Mouse (Mus musculus): ENCODE measurements at regions not wholly inside any gene's neighbourhood (a gene's known extent, or its start where the extent isn't known, plus 50 kb on each side); places are given as distances from the start of the nearest gene placed in this dataset.

GRCm38 (mm10) chr10:25029387-25029915, 102.2 kb upstream of the Arg1 start:
- Histone ChIP-seq H3K36me3 (no peaks in the 10 kb centered on the region), H3K9me3 (0 out of 2 replicates have a peak, but pooled peaks cover 8% of the 10 kb centered on the region), H3K27ac (replicated peaks) (no peak overlapping the region), H3K4me2 (no peak overlapping the region), H3K4me3 (no peak overlapping the region), H3K4me1 (no peaks in the 10 kb centered on the region), H3K27me3 (replicated peaks) (no peaks in the 10 kb centered on the region), H3K9ac (no peak overlapping the region)
- ATAC-seq (ENCODE audit: extremely low read depth, insufficient number of reproducible peaks, low FRiP score, low TSS enrichment) = no peak
- WGBS = 66% methylated on average over 6 of the region's 6 CpGs

- peak overlapping the region; percentile 46; the same call in 1 of the 2 replicates for H3K27ac ChIP-seq (replicated peaks)
- H3K4me1 ChIP-seq = peaks cover 13% of the 10 kb centered on the region
- ATAC-seq (ENCODE audit: extremely low read depth, insufficient number of reproducible peaks, low FRiP score, low TSS enrichment) = no peak
- no peak overlapping the region for H3K4me3 ChIP-seq
- H3K27me3 ChIP-seq (replicated peaks) = no peaks in the 10 kb centered on the region
- no peak overlapping the region for H3K9ac ChIP-seq
- H3K4me2 ChIP-seq = no peak overlapping the region
- 43% methylated on average over 7 of the region's 7 CpGs for WGBS
- no peaks in the 10 kb centered on the region for H3K36me3 ChIP-seq
- 0 out of 2 replicates have a peak, but pooled peaks cover 8% of the 10 kb centered on the region for H3K9me3 ChIP-seq
Observed at GRCm38 (mm10) chr10:25023601-25024157, 96.4 kb upstream of the Arg1 start.

- no peak overlapping the region for H3K4me3 ChIP-seq
- no peak overlapping the region for H3K4me2 ChIP-seq
- no peak overlapping the region for H3K9ac ChIP-seq
- H3K4me1 ChIP-seq = peaks cover 13% of the 10 kb centered on the region
- H3K9me3 ChIP-seq = 0 out of 2 replicates have a peak, but pooled peaks cover 6% of the 10 kb centered on the region
- H3K27ac ChIP-seq (replicated peaks) = 0 out of 2 replicates have a peak overlapping the region, but pooled peaks have one; percentile 15
- H3K36me3 ChIP-seq = no peaks in the 10 kb centered on the region
- ATAC-seq (ENCODE audit: extremely low read depth, insufficient number of reproducible peaks, low FRiP score, low TSS enrichment) = no peak
- no peaks in the 10 kb centered on the region for H3K27me3 ChIP-seq (replicated peaks)
- WGBS = 88% methylated on average over 4 of the region's 4 CpGs
Observed at GRCm38 (mm10) chr10:25023044-25023540, 95.8 kb upstream of the Arg1 start.

GRCm38 (mm10) chr10:25018946-25019345, 91.7 kb upstream of the Arg1 start:
- no peak overlapping the region for H3K4me3 ChIP-seq
- H3K36me3 ChIP-seq = no peaks in the 10 kb centered on the region
- H3K4me2 ChIP-seq = no peak overlapping the region
- WGBS = 67% methylated on average over 2 of the region's 2 CpGs
- peaks cover 9% of the 10 kb centered on the region for H3K4me1 ChIP-seq
- no peaks in the 10 kb centered on the region for H3K9me3 ChIP-seq
- H3K9ac ChIP-seq = no peak overlapping the region
- no peaks in the 10 kb centered on the region for H3K27me3 ChIP-seq (replicated peaks)
- no peak overlapping the region for H3K27ac ChIP-seq (replicated peaks)
- no peak for ATAC-seq (ENCODE audit: extremely low read depth, insufficient number of reproducible peaks, low FRiP score, low TSS enrichment)

- Histone ChIP-seq H3K4me1 (no peaks in the 10 kb centered on the region), H3K27me3 (replicated peaks) (no peaks in the 10 kb centered on the region), H3K9me3 (no peaks in the 10 kb centered on the region), H3K27ac (replicated peaks) (no peak overlapping the region), H3K36me3 (no peaks in the 10 kb centered on the region), H3K4me2 (no peak overlapping the region), H3K4me3 (no peak overlapping the region), H3K9ac (no peak overlapping the region)
- ATAC-seq (ENCODE audit: extremely low read depth, insufficient number of reproducible peaks, low FRiP score, low TSS enrichment) = no peak
- whole genome bisulfite sequencing = 67% methylated on average over 1 of the region's 1 CpGs
Observed at GRCm38 (mm10) chr10:25017843-25018242, 90.6 kb upstream of the Arg1 start.

- H3K36me3 ChIP-seq = no peaks in the 10 kb centered on the region
- no peaks in the 10 kb centered on the region for H3K27me3 ChIP-seq (replicated peaks)
- H3K27ac ChIP-seq (replicated peaks) = no peak overlapping the region
- H3K9ac ChIP-seq = no peak overlapping the region
- ATAC-seq (ENCODE audit: extremely low read depth, insufficient number of reproducible peaks, low FRiP score, low TSS enrichment) = no peak
- H3K4me1 ChIP-seq = no peaks in the 10 kb centered on the region
- no peak overlapping the region for H3K4me3 ChIP-seq
- 64% methylated on average over 9 of the region's 9 CpGs for WGBS
- H3K4me2 ChIP-seq = no peak overlapping the region
- no peaks in the 10 kb centered on the region for H3K9me3 ChIP-seq
Observed at GRCm38 (mm10) chr10:25016110-25016509, 88.8 kb upstream of the Arg1 start.

- no peaks in the 10 kb centered on the region for H3K4me1 ChIP-seq
- ATAC-seq (ENCODE audit: extremely low read depth, insufficient number of reproducible peaks, low FRiP score, low TSS enrichment) = no peak
Observed at GRCm38 (mm10) chr10:25012129-25012528, 84.8 kb upstream of the Arg1 start.

GRCm38 (mm10) chr10:25001299-25001698, 74.0 kb upstream of the Arg1 start:
- WGBS = 83% methylated on average over 8 of the region's 8 CpGs
- Histone ChIP-seq H3K4me2 (no peak overlapping the region), H3K27ac (replicated peaks) (no peak overlapping the region), H3K9me3 (no peaks in the 10 kb centered on the region), H3K4me1 (no peaks in the 10 kb centered on the region), H3K36me3 (no peaks in the 10 kb centered on the region), H3K4me3 (no peak overlapping the region), H3K27me3 (replicated peaks) (no peaks in the 10 kb centered on the region), H3K9ac (no peak overlapping the region)
- ATAC-seq (ENCODE audit: extremely low read depth, insufficient number of reproducible peaks, low FRiP score, low TSS enrichment) = no peak

More at GRCm38 (mm10) chr10:25012129-25012528, 84.8 kb upstream of the Arg1 start:
- H3K27ac ChIP-seq (replicated peaks) = no peak overlapping the region
- H3K36me3 ChIP-seq = no peaks in the 10 kb centered on the region
- no peak overlapping the region for H3K4me3 ChIP-seq
- H3K27me3 ChIP-seq (replicated peaks) = no peaks in the 10 kb centered on the region
- no peak overlapping the region for H3K9ac ChIP-seq
- H3K9me3 ChIP-seq = no peaks in the 10 kb centered on the region
- no peak overlapping the region for H3K4me2 ChIP-seq

GRCm38 (mm10) chr10:25000231-25001222, 73.2 kb upstream of the Arg1 start:
- Histone ChIP-seq H3K27me3 (replicated peaks) (no peaks in the 10 kb centered on the region), H3K9ac (no peak overlapping the region), H3K36me3 (no peaks in the 10 kb centered on the region), H3K27ac (replicated peaks) (no peak overlapping the region), H3K9me3 (no peaks in the 10 kb centered on the region), H3K4me3 (no peak overlapping the region), H3K4me1 (no peaks in the 10 kb centered on the region), H3K4me2 (no peak overlapping the region)
- 63% methylated on average over 20 of the region's 20 CpGs for WGBS
- no peak for ATAC-seq (ENCODE audit: extremely low read depth, insufficient number of reproducible peaks, low FRiP score, low TSS enrichment)

- H3K4me3 ChIP-seq = no peak overlapping the region
- no peaks in the 10 kb centered on the region for H3K36me3 ChIP-seq
- no peak overlapping the region for H3K4me2 ChIP-seq
- no peaks in the 10 kb centered on the region for H3K27me3 ChIP-seq (replicated peaks)
- no peak overlapping the region for H3K27ac ChIP-seq (replicated peaks)
- H3K9ac ChIP-seq = no peak overlapping the region
- 66% methylated on average over 5 of the region's 5 CpGs for WGBS
- no peaks in the 10 kb centered on the region for H3K9me3 ChIP-seq
- no peaks in the 10 kb centered on the region for H3K4me1 ChIP-seq
- no peak for ATAC-seq (ENCODE audit: extremely low read depth, insufficient number of reproducible peaks, low FRiP score, low TSS enrichment)
Observed at GRCm38 (mm10) chr10:24999807-25000206, 72.5 kb upstream of the Arg1 start.

- Histone ChIP-seq H3K9ac (no peak overlapping the region), H3K9me3 (no peaks in the 10 kb centered on the region), H3K4me2 (no peak overlapping the region), H3K36me3 (no peaks in the 10 kb centered on the region), H3K4me1 (no peaks in the 10 kb centered on the region), H3K27me3 (replicated peaks) (no peaks in the 10 kb centered on the region), H3K4me3 (no peak overlapping the region), H3K27ac (replicated peaks) (no peak overlapping the region)
- WGBS = 69% methylated on average over 3 of the region's 3 CpGs
- no peak for ATAC-seq (ENCODE audit: extremely low read depth, insufficient number of reproducible peaks, low FRiP score, low TSS enrichment)
Observed at GRCm38 (mm10) chr10:24997661-24998060, 70.4 kb upstream of the Arg1 start.
